Mouse (Mus musculus) A20 (cell line): ENCODE results near the gene Map3k7cl.

Experiments
- DNase-seq: peaks from one replicate; pipeline ENCODE4 v3.0.0-alpha.2; 2011; ENCODE audit warnings: low read depth, low spot score

Gene Map3k7cl

GRCm38 (mm10) chr16:87585548-87586262, 32.6 kb downstream of the Map3k7cl start:
- no peak for DNase-seq

- DNase-seq, result no peak
These were observed 34.7 kb downstream of the Map3k7cl start for GRCm38 (mm10) chr16:87587843-87588242.

- DNase-seq, result no peak
These were observed 41.0 kb downstream of the Map3k7cl start for GRCm38 (mm10) chr16:87594145-87594544.

DNA sequence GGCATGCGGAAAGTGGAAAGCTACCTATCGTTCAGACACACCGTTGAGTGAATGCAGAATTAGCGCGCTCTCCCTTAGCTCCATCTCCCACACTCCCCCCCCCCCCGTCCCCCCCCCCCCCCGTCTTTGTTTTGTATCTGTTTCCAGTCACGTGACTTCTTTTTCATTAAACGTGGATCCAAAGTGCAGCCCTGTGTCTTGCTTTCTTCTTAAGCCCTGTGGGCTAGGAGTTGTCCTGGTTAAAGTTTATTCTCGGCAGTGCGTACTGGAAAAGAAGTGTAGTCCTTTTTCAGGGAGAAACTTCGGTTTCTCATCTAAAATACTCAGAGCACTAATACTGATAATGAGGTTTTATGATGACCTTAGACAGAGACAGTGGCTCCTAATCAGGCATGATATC, 42.0 kb downstream of the Map3k7cl start:
- DNase-seq, result no peak

- DNase-seq, result no peak
These were observed 49.8 kb downstream of the Map3k7cl start for GRCm38 (mm10) chr16:87602717-87603526.

DNA sequence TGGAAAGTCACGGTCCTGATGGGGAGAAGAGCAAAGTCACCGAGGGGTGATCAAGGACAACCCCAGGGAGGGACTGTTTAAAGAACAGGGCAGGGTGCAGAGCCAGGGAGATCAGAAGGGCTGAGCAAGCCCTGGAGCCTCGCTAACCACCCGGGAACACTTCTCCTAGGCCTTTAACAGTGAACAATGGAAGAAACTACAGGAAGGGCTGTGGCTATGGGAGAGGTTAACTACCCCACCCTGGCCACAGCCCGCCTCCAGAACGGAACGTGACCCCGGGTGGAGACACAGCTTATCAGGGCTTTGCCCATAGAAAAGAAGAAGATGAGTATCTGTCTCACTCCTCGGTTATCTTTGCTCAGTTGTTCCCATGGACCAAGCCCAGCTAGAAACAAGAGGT, 50.9 kb downstream of the Map3k7cl start:
- DNase-seq, result no peak

DNA sequence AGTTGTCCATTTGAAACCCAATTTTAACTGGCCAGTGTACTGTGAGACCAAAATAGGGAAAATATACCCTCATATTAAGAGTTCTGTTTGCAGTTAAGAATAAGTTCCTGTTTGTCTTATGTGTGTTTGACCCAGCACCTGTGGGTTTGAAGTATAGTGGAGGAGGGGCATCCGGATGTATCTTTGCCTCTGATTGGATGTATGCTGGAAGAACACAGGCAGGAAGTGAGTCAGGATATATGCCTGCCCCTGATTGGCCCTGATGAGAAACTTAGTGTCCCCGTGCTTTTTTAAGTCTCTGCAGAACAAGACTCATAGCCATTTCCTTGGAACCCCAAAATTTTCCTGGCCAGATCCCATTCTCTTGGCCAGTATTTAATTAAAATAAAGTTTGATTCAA, 51.8 kb downstream of the Map3k7cl start:
- DNase-seq, result no peak

DNA sequence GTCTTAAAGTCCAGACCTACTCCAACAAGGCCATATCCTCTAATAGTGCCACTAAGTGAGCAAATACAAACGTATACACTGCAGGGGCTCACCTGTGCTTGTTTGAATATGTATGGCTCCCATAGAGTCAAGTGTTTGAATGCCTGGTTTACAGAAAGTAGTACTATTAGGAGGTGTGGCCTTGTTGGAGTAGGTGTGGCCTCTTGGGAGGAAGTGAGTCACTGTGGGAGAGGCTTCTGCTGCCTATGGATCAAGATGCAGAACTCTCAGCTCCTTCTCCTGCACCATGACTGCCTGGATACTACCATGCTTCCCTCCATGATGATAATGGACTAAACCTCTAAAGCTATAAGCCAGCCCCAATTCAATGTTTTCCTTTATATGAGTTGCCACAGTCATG, 54.3 kb downstream of the Map3k7cl start:
- no peak for DNase-seq

DNA sequence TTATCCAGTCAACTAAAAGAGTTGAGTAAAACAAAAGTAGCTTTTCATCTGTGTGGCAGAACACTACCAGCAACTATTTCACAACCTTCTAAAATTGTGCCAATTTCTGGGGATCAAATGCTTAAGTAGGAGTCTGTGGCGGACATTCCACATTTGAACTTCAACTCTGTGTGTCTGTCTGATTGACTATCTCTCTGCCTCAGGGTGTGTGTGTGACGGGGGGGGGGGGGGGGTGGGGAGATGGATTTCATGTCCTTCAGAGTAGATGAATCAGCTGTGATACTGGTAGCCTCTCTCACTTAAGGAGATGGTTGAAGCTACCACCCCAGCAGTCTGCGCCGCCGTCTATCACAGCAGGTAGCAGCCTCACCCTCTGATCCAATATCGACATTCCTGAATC, 54.8 kb downstream of the Map3k7cl start:
- no peak for DNase-seq

DNA sequence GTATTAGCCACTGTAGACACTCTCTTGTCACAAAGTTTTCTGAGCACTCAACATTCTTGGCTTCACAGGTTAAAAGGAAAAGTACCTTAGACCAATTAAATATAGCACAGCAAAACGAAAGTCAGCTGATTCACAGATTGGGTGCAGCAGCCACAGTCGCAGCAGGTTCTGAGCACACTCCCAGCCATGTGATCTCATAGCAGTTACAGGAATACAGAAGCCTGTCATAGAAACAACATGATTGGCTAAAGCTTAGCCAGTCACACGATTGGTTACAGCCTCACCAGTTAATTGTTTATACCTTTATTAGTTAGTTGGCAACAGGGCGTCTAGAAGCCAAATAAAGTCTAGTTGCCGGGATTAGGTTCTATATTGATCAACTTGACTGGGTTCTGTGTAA, 57.0 kb downstream of the Map3k7cl start:
- no peak for DNase-seq

DNA sequence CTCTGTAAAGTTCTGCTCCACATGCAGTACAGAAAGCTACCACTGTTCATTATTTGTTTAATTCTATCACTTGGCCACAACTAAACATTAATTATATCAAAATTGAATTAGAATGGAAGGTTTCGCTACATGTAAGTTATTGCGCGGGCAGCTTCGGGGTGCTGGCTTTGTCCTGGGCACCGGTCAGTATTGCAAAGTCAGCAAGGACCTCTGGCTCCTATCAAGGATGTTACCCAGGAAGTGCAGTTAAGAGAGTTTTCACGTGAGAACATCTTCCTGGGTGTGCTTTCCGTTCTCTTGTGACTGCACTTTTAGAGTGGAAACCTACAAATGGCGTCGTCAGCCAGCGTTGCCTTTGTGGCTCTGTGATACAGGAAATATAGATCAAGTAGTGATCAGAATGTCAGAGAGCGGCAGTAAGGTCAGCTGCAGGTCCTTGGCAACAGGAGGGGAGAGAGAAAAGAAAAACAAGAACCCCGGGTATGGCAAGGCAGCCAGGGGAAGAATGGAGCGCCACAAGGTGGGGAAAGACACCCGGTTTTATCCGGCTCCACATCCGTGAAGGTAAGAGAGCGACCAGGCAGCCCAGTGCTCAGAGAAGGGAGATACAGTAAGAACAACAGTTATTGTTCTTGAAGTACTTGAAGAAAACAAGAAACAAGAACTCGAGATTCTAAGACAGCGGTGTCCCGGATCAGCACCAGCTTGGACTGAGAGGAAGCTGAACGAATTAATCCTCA, 57.6 kb downstream of the Map3k7cl start:
- no peak for DNase-seq

- no peak for DNase-seq
These were observed 58.3 kb downstream of the Map3k7cl start for GRCm38 (mm10) chr16:87611420-87611819.

DNA sequence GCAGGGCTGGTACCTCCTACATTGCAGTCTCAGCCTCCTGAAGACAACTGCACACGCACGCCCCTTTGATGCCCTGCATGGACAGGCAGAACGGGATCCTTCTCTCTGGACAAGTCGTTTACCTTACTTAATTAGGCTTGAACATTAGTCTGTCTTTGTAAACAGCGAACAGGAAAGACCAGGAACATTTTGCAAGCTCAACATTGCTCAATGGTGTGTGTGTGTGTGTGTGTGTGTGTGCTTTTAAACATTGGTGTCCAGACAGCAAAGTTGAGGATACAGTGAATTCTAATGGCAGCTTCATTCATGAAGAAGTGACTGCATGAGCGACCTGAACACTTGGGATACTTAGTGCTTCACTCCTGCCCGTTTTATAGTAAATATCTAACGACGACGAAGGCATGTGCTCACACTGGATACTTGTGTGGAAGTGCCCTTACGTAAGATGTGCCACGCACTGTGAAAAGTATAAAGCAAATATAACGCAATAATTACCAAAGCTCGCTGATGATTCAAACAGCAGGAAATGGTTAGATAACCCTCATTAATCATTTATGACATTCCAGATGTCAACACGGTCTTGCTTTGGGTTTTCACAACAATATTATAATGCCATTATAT, 59.2 kb downstream of the Map3k7cl start:
- DNase-seq, result no peak

- DNase-seq, result no peak
These were observed 64.2 kb downstream of the Map3k7cl start for GRCm38 (mm10) chr16:87617377-87617776.

DNA sequence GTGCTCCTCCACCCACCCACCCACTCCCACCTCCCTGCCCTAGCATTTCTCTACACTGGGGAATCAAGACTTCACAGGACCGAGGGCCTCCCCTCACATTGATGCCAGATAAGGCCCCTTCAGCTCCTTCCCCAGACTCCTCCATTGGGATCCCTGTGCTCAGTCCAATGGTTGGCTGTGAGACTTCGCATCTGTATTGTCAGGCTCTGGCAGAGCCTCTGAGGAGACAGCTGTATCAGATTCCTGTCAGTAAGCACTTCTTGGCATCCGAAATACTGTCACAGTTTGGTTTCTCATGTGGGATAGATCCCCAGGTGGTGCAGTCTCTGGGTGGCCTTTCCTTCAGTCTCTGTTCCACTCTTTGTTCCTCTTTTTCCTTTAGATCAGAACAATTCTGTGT, 68.1 kb downstream of the Map3k7cl start:
- no peak for DNase-seq

DNA sequence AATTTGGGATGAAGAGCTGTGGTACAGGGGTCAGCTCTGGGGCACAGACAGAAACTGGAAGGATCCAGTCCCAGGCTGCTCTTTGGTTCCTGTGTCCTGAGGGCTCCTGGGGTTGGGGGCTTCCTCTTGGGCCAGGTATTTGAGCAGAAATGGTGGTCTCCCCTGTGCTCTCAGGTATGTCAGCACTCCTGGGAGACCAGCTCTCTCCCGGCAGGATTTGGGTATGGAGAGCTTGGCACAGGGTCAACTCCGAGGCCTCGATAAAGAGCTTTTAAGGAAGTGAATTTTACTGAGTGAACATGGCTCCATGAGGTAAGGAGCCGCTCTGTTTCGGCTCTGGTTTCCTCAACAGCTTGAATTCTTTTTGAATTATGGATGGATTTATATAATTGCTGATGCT, 70.8 kb downstream of the Map3k7cl start:
- DNase-seq, result no peak

GRCm38 (mm10) chr16:87624937-87625336, 71.8 kb downstream of the Map3k7cl start:
- DNase-seq, result no peak

DNA sequence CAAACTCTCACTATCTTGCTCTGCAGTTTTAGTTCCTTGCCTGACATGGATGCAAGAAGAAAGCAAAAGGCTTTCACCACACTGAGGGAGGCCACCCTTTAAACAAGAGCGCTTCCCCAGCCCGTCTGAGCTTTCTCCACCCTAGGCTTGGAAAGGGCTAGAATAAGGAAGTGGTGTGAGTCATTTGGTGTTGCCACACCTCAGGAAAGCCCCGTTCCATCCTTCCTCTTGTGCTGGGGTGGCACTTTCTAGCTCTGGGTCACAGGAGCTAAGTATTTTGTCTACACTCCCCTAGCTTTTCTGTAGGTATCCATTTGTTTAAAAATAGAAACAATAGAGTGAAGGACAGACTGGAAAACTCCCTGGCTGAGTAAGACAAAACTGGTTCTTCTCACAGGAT, 72.2 kb downstream of the Map3k7cl start:
- DNase-seq, result no peak

GRCm38 (mm10) chr16:87625816-87626215, 72.7 kb downstream of the Map3k7cl start:
- no peak for DNase-seq

- DNase-seq, result no peak
These were observed 73.6 kb downstream of the Map3k7cl start for GRCm38 (mm10) chr16:87626696-87627095.

- DNase-seq, result no peak
These were observed 81.6 kb downstream of the Map3k7cl start for GRCm38 (mm10) chr16:87634709-87635108.

DNA sequence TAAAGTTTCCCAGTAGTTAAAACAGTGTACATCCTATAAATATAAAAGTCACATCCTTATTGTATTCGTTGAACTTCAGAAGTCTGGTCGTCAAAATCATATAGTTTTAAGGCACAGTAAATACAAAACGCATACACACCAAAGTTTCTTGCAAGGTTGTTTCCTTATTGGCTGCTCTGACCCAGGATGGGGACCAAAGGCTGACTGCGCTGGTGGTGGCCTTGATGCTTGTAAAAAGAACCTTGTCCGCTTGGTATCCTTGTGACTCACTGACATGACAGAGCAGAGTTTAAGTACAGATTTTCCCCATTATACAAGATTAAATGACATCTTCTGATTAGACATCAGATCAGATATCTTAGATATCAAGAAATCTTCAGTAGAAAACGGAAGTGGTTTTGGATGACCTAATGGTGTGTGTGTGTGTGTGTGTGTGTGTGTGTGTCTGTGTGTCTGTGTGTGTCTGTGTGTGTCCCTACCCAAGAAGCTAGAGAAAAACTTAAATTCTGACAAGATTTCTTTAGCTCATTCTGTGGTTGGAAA, 82.2 kb downstream of the Map3k7cl start:
- DNase-seq, result no peak
